Mouse (Mus musculus): Measurements from ENCODE around the gene Alg14. TPM values are rescaled to one million over a fixed set of nuclear protein-coding genes. Genes with fewer than 3 reads are reported as not detected.
A peak's percentile ranks its signal among the peaks of the same experiment; 100 is the strongest.

Alg14 gene
- total RNA-seq, 2 experiments from 2014 or later: 13.9 to 15.6 TPM

GRCm38 (mm10) chr3:121285219-121285618 lies 6.4 kb upstream of the Alg14 start:
- no peak overlapping the region for H3K27ac ChIP-seq
- TF ChIP-seq CTCF (IDR thresholded peaks at IDR 0.05): no peak
- intact Hi-C loops (cut with DNase I): no loop called here
- DNase-seq (ENCODE audit: extremely low spot score in 1 of 2, low spot score in 2 of 2): no peak
- H3K4me3 ChIP-seq: no peak overlapping the region

- H3K4me3 ChIP-seq: no peak overlapping the region
- intact Hi-C loops (cut with DNase I): no loop called here
- H3K27ac ChIP-seq: no peak overlapping the region
- no peak for DNase-seq (ENCODE audit: extremely low spot score in 1 of 2, low spot score in 2 of 2)
- peak; percentile 35 for TF ChIP-seq CTCF (IDR thresholded peaks at IDR 0.05)
Measured at GRCm38 (mm10) chr3:121287151-121287550, 4.4 kb upstream of the Alg14 start.

- no peak for DNase-seq (ENCODE audit: extremely low spot score in 1 of 2, low spot score in 2 of 2)
- no peak for TF ChIP-seq CTCF (IDR thresholded peaks at IDR 0.05)
- intact Hi-C loops (cut with DNase I): loop anchor here (1.0 to 2.0 kb wide), 2 partner anchors 28 to 119 kb away; partner anchors contain the start of gene Rwdd3
- Histone ChIP-seq H3K27ac (peak overlapping the region; percentile 96), H3K4me3 (peak overlapping the region; percentile 77)
Measured at GRCm38 (mm10) chr3:121290681-121291080, 892 bp upstream of the Alg14 start.

GRCm38 (mm10) chr3:121291225-121291559 lies 381 bp upstream of the Alg14 start:
- intact Hi-C loops (cut with DNase I): loop anchor here (1.0 to 2.0 kb wide), 2 partner anchors 28 to 120 kb away; partner anchors contain the start of gene Rwdd3
- TF ChIP-seq CTCF (IDR thresholded peaks at IDR 0.05): no peak
- Histone ChIP-seq H3K4me3 (peak overlapping the region; percentile 77), H3K27ac (peak overlapping the region; percentile 96)
- DNase-seq (ENCODE audit: extremely low spot score in 1 of 2, low spot score in 2 of 2): no peak

- intact Hi-C loops (cut with DNase I): no loop called here
Measured at GRCm38 (mm10) chr3:121294200-121294599, 2.6 kb downstream of the Alg14 start.

GRCm38 (mm10) chr3:121306641-121307040 lies 15.1 kb downstream of the Alg14 start:
- Histone ChIP-seq H3K4me3 (no peak overlapping the region), H3K27ac (no peak overlapping the region)
- peak; percentile 25 for TF ChIP-seq CTCF (IDR thresholded peaks at IDR 0.05)
- intact Hi-C loops (cut with DNase I): loop anchor here (1.0 to 10.0 kb wide), 5 partner anchors 120 to 456 kb away; partner anchors contain the start of genes Cnn3, F3 and Slc44a3
- DNase-seq (ENCODE audit: extremely low spot score in 1 of 2, low spot score in 2 of 2): no peak

More at GRCm38 (mm10) chr3:121294200-121294599, 2.6 kb downstream of the Alg14 start:
- TF ChIP-seq CTCF (IDR thresholded peaks at IDR 0.05): peak; percentile 26
- Histone ChIP-seq H3K27ac (no peak overlapping the region), H3K4me3 (no peak overlapping the region)
- no peak for DNase-seq (ENCODE audit: extremely low spot score in 1 of 2, low spot score in 2 of 2)

GRCm38 (mm10) chr3:121307532-121308234 lies 16.1 kb downstream of the Alg14 start:
- peak; percentile 75 to 76 for DNase-seq (ENCODE audit: extremely low spot score in 1 of 2, low spot score in 2 of 2)
- TF ChIP-seq CTCF (IDR thresholded peaks at IDR 0.05): peak; percentile 99
- Histone ChIP-seq H3K27ac (no peak overlapping the region), H3K4me3 (no peak overlapping the region)
- intact Hi-C loops (cut with DNase I): loop anchor here (1.0 to 10.0 kb wide), 5 partner anchors 119 to 455 kb away; partner anchors contain the start of genes Cnn3, F3 and Slc44a3

- no peak for TF ChIP-seq CTCF (IDR thresholded peaks at IDR 0.05)
- DNase-seq (ENCODE audit: extremely low spot score in 1 of 2, low spot score in 2 of 2): no peak
- H3K4me3 ChIP-seq: no peak overlapping the region
- intact Hi-C loops (cut with DNase I): loop anchor here (5.0 to 10.0 kb wide), 3 partner anchors 226 to 453 kb away; partner anchors contain the start of genes F3 and Slc44a3
- no peak overlapping the region for H3K27ac ChIP-seq
Measured at GRCm38 (mm10) chr3:121308935-121309334, 17.4 kb downstream of the Alg14 start.

- H3K27ac ChIP-seq: no peak overlapping the region
- no peak for TF ChIP-seq CTCF (IDR thresholded peaks at IDR 0.05)
- H3K4me3 ChIP-seq: no peak overlapping the region
- intact Hi-C loops (cut with DNase I): loop anchor here (5.0 to 10.0 kb wide), 3 partner anchors 225 to 453 kb away; partner anchors contain the start of genes F3 and Slc44a3
- no peak for DNase-seq (ENCODE audit: extremely low spot score in 1 of 2, low spot score in 2 of 2)
Measured at GRCm38 (mm10) chr3:121309429-121309828, 17.9 kb downstream of the Alg14 start.

GRCm38 (mm10) chr3:121309896-121310714 lies 18.5 kb downstream of the Alg14 start:
- no peak for DNase-seq (ENCODE audit: extremely low spot score in 1 of 2, low spot score in 2 of 2)
- no peak overlapping the region for H3K4me3 ChIP-seq
- intact Hi-C loops (cut with DNase I): loop anchor here (5.0 to 10.0 kb wide), 3 partner anchors 225 to 452 kb away; partner anchors contain the start of genes F3 and Slc44a3
- no peak overlapping the region for H3K27ac ChIP-seq
- no peak for TF ChIP-seq CTCF (IDR thresholded peaks at IDR 0.05)

GRCm38 (mm10) chr3:121312426-121312825 lies 20.9 kb downstream of the Alg14 start:
- H3K27ac ChIP-seq: no peak overlapping the region
- intact Hi-C loops (cut with DNase I): no loop called here
- H3K4me3 ChIP-seq: no peak overlapping the region
- TF ChIP-seq CTCF (IDR thresholded peaks at IDR 0.05): no peak
- DNase-seq (ENCODE audit: extremely low spot score in 1 of 2, low spot score in 2 of 2): no peak

- DNase-seq (ENCODE audit: extremely low spot score in 1 of 2, low spot score in 2 of 2): no peak
- no peak overlapping the region for H3K27ac ChIP-seq
- intact Hi-C loops (cut with DNase I): no loop called here
- no peak for TF ChIP-seq CTCF (IDR thresholded peaks at IDR 0.05)
- no peak overlapping the region for H3K4me3 ChIP-seq
Measured at GRCm38 (mm10) chr3:121312979-121313378, 21.4 kb downstream of the Alg14 start.
